Mouse (Mus musculus): ENCODE measurements around the gene Dbr1.

DNA sequence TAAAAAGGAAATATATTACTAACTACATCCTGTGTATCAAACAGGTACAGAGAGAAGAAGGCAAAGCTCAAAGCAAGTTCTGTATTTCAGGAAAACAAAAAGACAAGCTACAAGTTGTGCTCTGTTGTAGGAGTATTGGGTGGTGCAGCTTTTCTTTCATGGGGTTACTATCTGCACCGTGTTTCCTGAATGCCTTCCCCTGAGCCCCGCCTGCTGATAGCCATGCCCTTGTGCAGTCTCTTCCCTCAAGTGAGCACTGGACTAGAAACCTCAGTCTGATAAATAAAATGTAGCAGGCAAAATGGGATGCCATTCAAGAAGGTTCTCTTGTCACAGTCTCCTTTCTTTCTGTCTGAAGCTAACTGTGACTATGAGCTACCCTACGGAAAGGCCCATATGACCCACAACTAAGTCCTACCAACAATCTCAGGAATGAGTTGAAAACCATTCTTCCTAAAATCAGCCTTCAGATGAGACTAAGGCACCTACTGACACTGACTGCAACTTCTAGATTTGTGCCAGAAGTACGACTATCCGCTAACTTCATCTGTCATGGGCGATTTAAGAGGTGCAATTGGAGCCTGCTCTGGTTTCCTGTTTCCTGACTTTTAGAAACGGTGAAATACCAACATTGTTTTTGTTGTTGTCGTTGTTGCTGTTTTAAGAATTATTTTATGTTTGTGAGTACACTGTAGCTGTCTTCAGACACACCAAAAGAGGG lies 17.9 kb upstream of the Dbr1 start:
- TF ChIP-seq CTCF (IDR thresholded peaks at IDR 0.05; ENCODE audit: insufficient read depth, low read depth, low read length) = no peak
- no peak for TF ChIP-seq POLR2A (IDR thresholded peaks at IDR 0.05; ENCODE audit: insufficient read depth, low read depth, low read length)

All from olfactory bulb, adult 2 months (tissue).